Mouse (Mus musculus): ENCODE results near the gene 2510009E07Rik. TPM values are rescaled to one million over a fixed set of nuclear protein-coding genes. Genes with fewer than 3 reads are reported as not detected.

The 2510009E07Rik gene
- polyA plus RNA-seq, 1 experiment from 2014 or later, result 23.2 TPM

DNA sequence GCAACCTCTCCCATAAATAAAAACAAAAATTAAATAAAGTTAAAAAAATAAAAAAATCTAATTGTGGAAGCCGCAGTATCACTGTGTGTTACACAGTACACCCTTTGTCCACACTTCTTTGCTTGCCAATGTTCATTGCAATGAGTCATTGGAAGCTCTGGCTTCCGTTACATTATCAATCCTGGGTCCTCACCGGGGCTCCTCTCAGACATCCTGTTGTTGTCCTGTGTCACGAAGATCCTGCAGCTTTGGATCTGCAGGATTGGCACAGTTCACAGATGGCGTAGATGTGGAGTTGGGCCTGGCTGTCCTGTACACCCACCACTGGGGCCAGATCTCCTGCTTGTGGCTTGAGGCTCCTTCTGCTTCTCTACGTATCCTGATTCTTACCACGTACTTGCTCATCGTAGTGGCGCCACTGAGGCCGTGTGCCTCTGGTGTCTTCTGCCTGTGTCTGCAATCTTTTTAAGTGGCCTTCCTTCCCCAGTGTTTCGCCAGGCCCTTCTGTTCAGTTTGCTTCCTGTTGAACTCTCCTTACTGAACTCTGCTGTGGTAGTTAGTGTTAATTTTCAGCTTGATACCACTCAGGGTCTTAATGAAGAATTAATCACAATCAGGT lies 57.2 kb downstream of the 2510009E07Rik start:
- Histone ChIP-seq H3K4me3 (ENCODE audit: control insufficient read depth in 1 of 2, insufficient read depth in 1 of 2, low read depth in 1 of 2, low read length in 2 of 2) (no peak overlapping the region), H3K9me3 (ENCODE audit: control insufficient read depth, low read length) (no peaks in the 10 kb centered on the region), H3K27ac (replicated peaks in 1 of 2; ENCODE audit: control insufficient read depth in 1 of 2, insufficient read depth in 1 of 2, low read depth in 2 of 2, low read length in 2 of 2) (peak overlapping the region in 1 of 2 experiments; percentile 55; a peak in 1 of 4 replicates), H3K4me1 (ENCODE audit: control insufficient read depth in 2 of 2, insufficient read depth in 2 of 2, low read length in 2 of 2) (peaks cover 7 to 32% of the 10 kb centered on the region in 2 experiments), H3K27me3 (ENCODE audit: control insufficient read depth, insufficient read depth, low read length) (no peaks in the 10 kb centered on the region), H3K4me2 (ENCODE audit: low read length) (no peak overlapping the region), H3K9ac (ENCODE audit: low read length) (no peak overlapping the region), H3K36me3 (ENCODE audit: control insufficient read depth, insufficient read depth, low read length) (no peaks in the 10 kb centered on the region)
- ATAC-seq (ENCODE audit: insufficient number of reproducible peaks, insufficient read depth, low FRiP score, low read depth), result no peak
- 62% methylated on average over 11 of the region's 11 CpGs for WGBS

DNA sequence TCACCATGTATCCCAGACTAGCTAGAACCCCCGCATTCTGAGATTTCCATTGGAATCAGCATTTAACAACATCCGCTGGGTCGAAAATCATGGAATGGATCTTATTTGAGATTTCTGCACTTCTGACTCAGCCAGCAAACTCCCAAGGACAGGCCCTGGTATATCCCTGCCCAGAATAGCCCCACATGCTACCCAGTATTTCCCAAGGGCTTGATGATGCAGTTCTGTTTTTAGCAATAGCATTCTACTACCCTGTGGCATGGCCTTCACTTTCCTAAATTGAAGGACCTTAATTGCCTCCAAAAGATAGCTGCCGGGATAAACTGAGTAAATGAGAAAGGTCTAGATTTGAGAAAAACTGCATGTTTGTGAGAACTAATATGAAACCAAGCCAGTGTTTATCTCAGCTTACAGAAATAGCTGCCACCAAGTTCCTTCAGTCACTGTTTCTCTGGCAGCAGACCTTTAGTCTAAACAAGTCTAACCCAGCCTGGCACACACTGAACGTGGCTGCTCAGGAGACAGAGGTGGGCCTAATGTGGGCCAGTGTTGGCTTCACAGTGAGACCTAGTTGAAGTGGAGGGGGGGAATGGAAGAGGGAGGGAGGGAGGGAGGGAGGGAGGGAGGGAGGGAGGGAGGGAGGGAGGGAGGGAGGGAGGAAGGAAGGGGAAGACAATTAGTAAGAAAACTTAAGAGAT lies 58.2 kb downstream of the 2510009E07Rik start:
- peak overlapping the region; percentile 1 to 79 for H3K27ac ChIP-seq (replicated peaks in 1 of 2; ENCODE audit: control insufficient read depth in 1 of 2, insufficient read depth in 1 of 2, low read depth in 2 of 2, low read length in 2 of 2)
- peaks cover 3 to 22% of the 10 kb centered on the region in 2 experiments for H3K4me1 ChIP-seq (ENCODE audit: control insufficient read depth in 2 of 2, insufficient read depth in 2 of 2, low read length in 2 of 2)
- no peaks in the 10 kb centered on the region for H3K27me3 ChIP-seq (ENCODE audit: control insufficient read depth, insufficient read depth, low read length)
- H3K9me3 ChIP-seq (ENCODE audit: control insufficient read depth, low read length), result no peaks in the 10 kb centered on the region
- 58% methylated on average over 5 of the region's 5 CpGs for WGBS
- no peak overlapping the region for H3K9ac ChIP-seq (ENCODE audit: low read length)
- no peak for ATAC-seq (ENCODE audit: insufficient number of reproducible peaks, insufficient read depth, low FRiP score, low read depth)
- H3K36me3 ChIP-seq (ENCODE audit: control insufficient read depth, insufficient read depth, low read length), result no peaks in the 10 kb centered on the region
- H3K4me2 ChIP-seq (ENCODE audit: low read length), result no peak overlapping the region
- H3K4me3 ChIP-seq (ENCODE audit: control insufficient read depth in 1 of 2, insufficient read depth in 1 of 2, low read depth in 1 of 2, low read length in 2 of 2), result no peak overlapping the region

DNA sequence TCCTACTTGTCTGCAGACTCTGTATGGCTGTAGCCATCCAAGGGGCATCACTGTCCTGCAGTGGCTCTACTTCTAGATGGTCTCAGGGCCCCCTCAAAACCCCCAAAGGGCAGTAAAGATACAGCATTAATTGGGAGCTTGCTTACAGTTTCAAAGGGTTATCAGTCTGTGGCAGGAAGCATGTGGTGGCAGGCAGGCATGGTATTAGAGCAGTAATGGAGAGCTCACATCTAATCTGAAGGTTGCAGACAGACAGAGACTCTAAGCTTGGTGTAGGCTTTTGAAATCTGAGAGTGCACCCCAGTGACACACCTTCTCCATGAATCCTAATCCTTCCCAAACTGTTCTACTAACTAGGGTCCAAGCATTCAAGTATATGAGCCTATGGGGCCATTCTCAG lies 60.0 kb downstream of the 2510009E07Rik start:
- peaks cover 3 to 18% of the 10 kb centered on the region in 2 experiments; a peak in 2 of 4 replicates for H3K4me1 ChIP-seq (ENCODE audit: control insufficient read depth in 2 of 2, insufficient read depth in 2 of 2, low read length in 2 of 2)
- no peak overlapping the region for H3K4me2 ChIP-seq (ENCODE audit: low read length)
- H3K4me3 ChIP-seq (ENCODE audit: control insufficient read depth in 1 of 2, insufficient read depth in 1 of 2, low read depth in 1 of 2, low read length in 2 of 2), result no peak overlapping the region
- no peak for ATAC-seq (ENCODE audit: insufficient number of reproducible peaks, insufficient read depth, low FRiP score, low read depth)
- H3K36me3 ChIP-seq (ENCODE audit: control insufficient read depth, insufficient read depth, low read length), result no peaks in the 10 kb centered on the region
- no peak overlapping the region for H3K27ac ChIP-seq (replicated peaks in 1 of 2; ENCODE audit: control insufficient read depth in 1 of 2, insufficient read depth in 1 of 2, low read depth in 2 of 2, low read length in 2 of 2)
- H3K9ac ChIP-seq (ENCODE audit: low read length), result no peak overlapping the region
- no peaks in the 10 kb centered on the region for H3K9me3 ChIP-seq (ENCODE audit: control insufficient read depth, low read length)
- H3K27me3 ChIP-seq (ENCODE audit: control insufficient read depth, insufficient read depth, low read length), result no peaks in the 10 kb centered on the region

DNA sequence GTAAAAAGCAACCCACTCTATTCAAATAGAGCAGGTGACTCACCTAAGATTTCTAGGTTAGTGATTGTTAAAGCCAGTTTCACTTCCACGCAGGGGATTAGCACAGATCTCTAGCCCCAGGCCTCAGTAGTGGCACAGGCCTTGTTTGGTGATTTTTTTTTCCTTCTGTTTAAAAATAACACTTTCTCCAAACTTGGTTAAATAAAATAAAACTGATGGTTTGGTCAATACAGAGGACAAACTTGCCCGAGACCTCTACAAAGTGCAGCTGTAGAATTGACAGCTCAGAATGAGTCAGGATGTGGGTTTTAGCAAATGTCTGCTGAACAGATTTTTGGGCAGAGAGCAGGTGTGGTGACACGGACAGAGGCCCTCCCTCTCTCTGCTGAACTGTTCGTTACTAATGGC lies 62.6 kb downstream of the 2510009E07Rik start:
- Histone ChIP-seq H3K27me3 (ENCODE audit: control insufficient read depth, insufficient read depth, low read length) (no peaks in the 10 kb centered on the region), H3K36me3 (ENCODE audit: control insufficient read depth, insufficient read depth, low read length) (no peaks in the 10 kb centered on the region), H3K4me1 (ENCODE audit: control insufficient read depth in 2 of 2, insufficient read depth in 2 of 2, low read length in 2 of 2) (peaks cover 3 to 22% of the 10 kb centered on the region in 2 experiments), H3K27ac (replicated peaks in 1 of 2; ENCODE audit: control insufficient read depth in 1 of 2, insufficient read depth in 1 of 2, low read depth in 2 of 2, low read length in 2 of 2) (no peak overlapping the region), H3K4me3 (ENCODE audit: control insufficient read depth in 1 of 2, insufficient read depth in 1 of 2, low read depth in 1 of 2, low read length in 2 of 2) (no peak overlapping the region), H3K9me3 (ENCODE audit: control insufficient read depth, low read length) (no peaks in the 10 kb centered on the region), H3K9ac (ENCODE audit: low read length) (no peak overlapping the region), H3K4me2 (ENCODE audit: low read length) (no peak overlapping the region)
- ATAC-seq (ENCODE audit: insufficient number of reproducible peaks, insufficient read depth, low FRiP score, low read depth), result no peak
- 83% methylated on average over 4 of the region's 4 CpGs for WGBS

DNA sequence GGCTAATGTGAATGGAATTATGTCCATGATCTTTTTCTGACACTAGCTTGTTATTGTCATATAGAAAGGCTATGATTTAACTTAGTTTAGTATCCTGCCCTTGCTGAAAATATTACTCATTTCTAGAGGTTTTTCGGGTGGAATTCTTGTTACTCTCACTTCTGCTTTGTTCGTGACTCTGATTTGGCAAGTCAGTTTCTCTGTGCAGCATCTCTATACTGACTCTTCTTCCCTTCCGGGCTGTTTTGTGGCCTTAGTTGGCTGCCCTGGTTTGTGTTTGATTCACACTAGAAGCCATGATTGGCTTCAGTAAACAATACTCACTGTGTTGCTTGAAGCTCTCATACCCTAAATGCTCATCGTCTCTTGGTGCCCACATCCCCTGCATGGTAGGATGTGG lies 63.9 kb downstream of the 2510009E07Rik start:
- H3K9ac ChIP-seq (ENCODE audit: low read length), result no peak overlapping the region
- no peaks in the 10 kb centered on the region for H3K9me3 ChIP-seq (ENCODE audit: control insufficient read depth, low read length)
- no peaks in the 10 kb centered on the region for H3K27me3 ChIP-seq (ENCODE audit: control insufficient read depth, insufficient read depth, low read length)
- no peak for ATAC-seq (ENCODE audit: insufficient number of reproducible peaks, insufficient read depth, low FRiP score, low read depth)
- no peak overlapping the region for H3K4me2 ChIP-seq (ENCODE audit: low read length)
- H3K36me3 ChIP-seq (ENCODE audit: control insufficient read depth, insufficient read depth, low read length), result no peaks in the 10 kb centered on the region
- H3K4me1 ChIP-seq (ENCODE audit: control insufficient read depth in 2 of 2, insufficient read depth in 2 of 2, low read length in 2 of 2), result peaks cover 0 to 13% of the 10 kb centered on the region in 2 experiments
- no peak overlapping the region for H3K27ac ChIP-seq (replicated peaks in 1 of 2; ENCODE audit: control insufficient read depth in 1 of 2, insufficient read depth in 1 of 2, low read depth in 2 of 2, low read length in 2 of 2)
- WGBS, result 86% methylated on average over 4 of the region's 4 CpGs
- no peak overlapping the region for H3K4me3 ChIP-seq (ENCODE audit: control insufficient read depth in 1 of 2, insufficient read depth in 1 of 2, low read depth in 1 of 2, low read length in 2 of 2)

DNA sequence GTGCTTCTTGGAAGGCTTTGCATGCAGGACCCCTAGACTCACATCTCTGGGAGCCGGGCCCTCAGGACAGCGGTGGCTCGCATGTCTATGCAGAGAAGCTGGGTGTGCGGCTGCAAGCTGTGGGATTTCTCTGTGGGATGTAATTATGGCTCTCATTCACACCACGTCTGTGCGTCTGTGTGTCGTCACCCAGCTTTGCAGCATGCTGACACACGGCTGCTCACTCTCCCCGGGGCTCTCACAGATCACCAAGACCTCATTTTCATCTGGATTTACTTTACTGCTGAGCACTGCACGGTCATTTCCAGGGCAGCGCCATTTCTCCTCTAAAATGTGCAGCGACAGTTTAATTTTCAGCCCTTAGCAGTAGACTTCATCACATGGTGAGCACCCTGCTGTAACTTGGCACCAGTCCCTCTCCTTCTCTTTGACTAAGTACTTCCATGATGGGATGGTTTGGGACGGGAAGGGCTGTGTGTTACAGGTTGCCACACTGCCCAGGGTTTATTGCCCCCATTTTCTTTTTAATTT lies 66.3 kb downstream of the 2510009E07Rik start:
- Histone ChIP-seq H3K36me3 (ENCODE audit: control insufficient read depth, insufficient read depth, low read length) (no peaks in the 10 kb centered on the region), H3K27ac (replicated peaks in 1 of 2; ENCODE audit: control insufficient read depth in 1 of 2, insufficient read depth in 1 of 2, low read depth in 2 of 2, low read length in 2 of 2) (no peak overlapping the region), H3K9me3 (ENCODE audit: control insufficient read depth, low read length) (no peaks in the 10 kb centered on the region), H3K27me3 (ENCODE audit: control insufficient read depth, insufficient read depth, low read length) (no peaks in the 10 kb centered on the region), H3K4me2 (ENCODE audit: low read length) (no peak overlapping the region), H3K4me1 (ENCODE audit: control insufficient read depth in 2 of 2, insufficient read depth in 2 of 2, low read length in 2 of 2) (peaks cover 0 to 9% of the 10 kb centered on the region in 2 experiments; a peak in 3 of 4 replicates), H3K4me3 (ENCODE audit: control insufficient read depth in 1 of 2, insufficient read depth in 1 of 2, low read depth in 1 of 2, low read length in 2 of 2) (no peak overlapping the region), H3K9ac (ENCODE audit: low read length) (no peak overlapping the region)
- 52% methylated on average over 13 of the region's 13 CpGs for WGBS
- no peak for ATAC-seq (ENCODE audit: insufficient number of reproducible peaks, insufficient read depth, low FRiP score, low read depth)

DNA sequence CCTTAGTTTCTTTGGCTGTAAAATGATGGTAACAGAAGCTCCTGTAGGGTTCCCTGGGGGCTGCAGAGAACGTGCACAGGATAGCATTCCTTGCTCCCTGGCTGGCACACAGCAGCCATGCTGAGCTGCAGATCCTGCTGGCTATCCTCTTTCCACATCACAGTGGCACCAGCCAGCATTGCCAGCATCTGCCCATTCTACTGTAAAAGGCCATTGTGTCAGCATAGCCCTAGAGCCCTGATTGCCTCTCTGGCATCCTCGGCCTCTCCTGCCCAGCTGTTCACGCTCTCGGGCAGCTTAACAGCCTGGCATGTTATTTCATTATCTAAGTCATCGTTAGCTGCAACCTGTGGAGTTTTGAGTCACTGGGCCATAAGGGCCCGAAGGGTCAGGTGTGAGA lies 67.2 kb downstream of the 2510009E07Rik start:
- peaks cover 0 to 9% of the 10 kb centered on the region in 2 experiments; a peak in 3 of 4 replicates for H3K4me1 ChIP-seq (ENCODE audit: control insufficient read depth in 2 of 2, insufficient read depth in 2 of 2, low read length in 2 of 2)
- H3K9me3 ChIP-seq (ENCODE audit: control insufficient read depth, low read length), result no peaks in the 10 kb centered on the region
- H3K27ac ChIP-seq (replicated peaks in 1 of 2; ENCODE audit: control insufficient read depth in 1 of 2, insufficient read depth in 1 of 2, low read depth in 2 of 2, low read length in 2 of 2), result no peak overlapping the region
- H3K27me3 ChIP-seq (ENCODE audit: control insufficient read depth, insufficient read depth, low read length), result no peaks in the 10 kb centered on the region
- H3K36me3 ChIP-seq (ENCODE audit: control insufficient read depth, insufficient read depth, low read length), result no peaks in the 10 kb centered on the region
- 83% methylated on average over 6 of the region's 6 CpGs for WGBS
- H3K4me3 ChIP-seq (ENCODE audit: control insufficient read depth in 1 of 2, insufficient read depth in 1 of 2, low read depth in 1 of 2, low read length in 2 of 2), result no peak overlapping the region
- no peak overlapping the region for H3K9ac ChIP-seq (ENCODE audit: low read length)
- ATAC-seq (ENCODE audit: insufficient number of reproducible peaks, insufficient read depth, low FRiP score, low read depth), result no peak
- H3K4me2 ChIP-seq (ENCODE audit: low read length), result no peak overlapping the region
